Mouse (Mus musculus) liver, embryonic 14.5 days (tissue): ENCODE results near the gene Sept1. TPM values are rescaled to one million over a fixed set of nuclear protein-coding genes. Genes with fewer than 3 reads are reported as not detected.
A peak's percentile ranks its signal among the peaks of the same experiment; 100 is the strongest.
"Not testable (repeated sequence)": the region's sequence is repeated elsewhere in the genome, so short reads cannot be mapped to it uniquely, and the experiment has no call there.

Experiments used
- ATAC-seq: fragments of 200-750 bp; cut with Nextera tagmentation; 2 replicates; pipeline ENCODE4 v1.8.0; 2017; ENCODE audit warnings: moderate number of reproducible peaks, mild to moderate bottlenecking, moderate library complexity; ENCODE audit not compliant: insufficient read depth
- DNase-seq, 3 experiments: peaks; one replicate each; pipeline ENCODE4 v3.0.0-alpha.2; 2012 to 2013; ENCODE audit warnings: low read depth in 3 of 3, low spot score in 3 of 3
- H3K27ac ChIP-seq: fragments of 300-500 bp; sonication (generic); 2 replicates; pipeline ENCODE4 v1.5.1; 2014; ENCODE audit warnings: moderate library complexity, mild to moderate bottlenecking, control low read depth, inconsistent platforms
- H3K27me3 ChIP-seq: fragments of 300-500 bp; sonication (generic); 2 replicates; pipeline ENCODE4 v1.6.1; 2014; ENCODE audit warnings: mild to moderate bottlenecking, low read length, moderate library complexity; ENCODE audit not compliant: control insufficient read depth, insufficient read depth
- H3K36me3 ChIP-seq: fragments of 300-500 bp; sonication (generic); replicated peaks from 2 replicates; pipeline ENCODE4 v1.6.1; 2014; ENCODE audit warnings: low read depth; ENCODE audit not compliant: control insufficient read depth, insufficient read depth
- H3K4me1 ChIP-seq, 2 experiments: fragments of 200-500 bp in 1 of 2; fragments of 300-500 bp in 1 of 2; sonication (generic) in 1 of 2; replicated peaks; 2 replicates each; pipeline ENCODE4 v1.6.1; 2012 to 2014; ENCODE audit warnings: antibody characterized with exemption in 1 of 2, inconsistent platforms in 1 of 2, low read length in 1 of 2; ENCODE audit not compliant: control insufficient read depth in 2 of 2, insufficient read depth in 2 of 2
- H3K4me2 ChIP-seq: fragments of 300-500 bp; sonication (generic); 2 replicates; pipeline ENCODE4 v1.6.1; 2014; ENCODE audit warnings: low read depth, mild to moderate bottlenecking, control low read depth, moderate library complexity
- H3K4me3 ChIP-seq, 2 experiments: fragments of 200-500 bp in 1 of 2; fragments of 300-500 bp in 1 of 2; sonication (generic) in 1 of 2; 2 replicates each; pipeline ENCODE4 v1.5.1; 2012 to 2014; ENCODE audit warnings: low read depth in 2 of 2, low read length in 2 of 2, mild to moderate bottlenecking in 2 of 2, control low read depth in 1 of 2, inconsistent platforms in 1 of 2, moderate library complexity in 1 of 2; ENCODE audit not compliant: insufficient read depth in 1 of 2
- H3K9ac ChIP-seq: fragments of 300-500 bp; sonication (generic); replicated peaks from 2 replicates; pipeline ENCODE4 v1.6.1; 2014; ENCODE audit warnings: mild to moderate bottlenecking, control low read depth, moderate library complexity
- H3K9me3 ChIP-seq: fragments of 300-500 bp; sonication (generic); 2 replicates; pipeline ENCODE4 v1.6.1; 2016; ENCODE audit warnings: low read length, mixed read lengths; ENCODE audit not compliant: control insufficient read depth
- CTCF ChIP-seq: IDR thresholded peaks from 2 replicates; pipeline ENCODE4 v1.5.1; 2016; ENCODE audit warnings: antibody characterized with exemption, low read depth, control low read depth
- EP300 ChIP-seq: IDR thresholded peaks from 2 replicates; pipeline ENCODE4 v1.6.1; 2016; ENCODE audit warnings: antibody characterized with exemption, low read depth
- WGBS: fragments of 180-500 bp; shearing (Covaris S2); extraction: QIAGEN DNeasy Blood & Tissue Kit; methylation state at CpG from one replicate; pipeline ENCODE4 v1.1.7; 2014; ENCODE audit not compliant: insufficient replicate concordance; 5-methylcytosine and 5-hydroxymethylcytosine counted together
- polyA plus RNA-seq, 2 experiments: library from polyadenylated mRNA; depleted of rRNA in 1 of 2; stranded (reverse) in 1 of 2; unstranded in 1 of 2; fragments of >200 nt; fragmentation: Nextera tagmentation in 1 of 2; extraction: Ambion mirVana in 1 of 2; gene quantifications; 2 replicates each; pipeline versions ENCODE4 v1.2.1 to v1.2.3; 2012 to 2014

The Sept1 gene
- polyA plus RNA-seq, 2 experiments = 7.0 to 16.1 TPM

- DNase-seq (no peak), ATAC-seq (no peak)
- Histone ChIP-seq H3K27ac (peak overlapping the region; percentile 33; the same call in 1 of the 2 replicates), H3K9ac (no peak overlapping the region), H3K4me1 (peaks cover 24 to 34% of the 10 kb centered on the region in 2 experiments), H3K4me2 (no peak overlapping the region), H3K9me3 (no peaks in the 10 kb centered on the region), H3K36me3 (no peaks in the 10 kb centered on the region), H3K27me3 (no peaks in the 10 kb centered on the region), H3K4me3 (no peak overlapping the region)
- TF ChIP-seq CTCF (no peak), EP300 (no peak)
- no CpG with 5 or more reads among the region's 1 CpGs for WGBS
Observed at GRCm38 (mm10) chr7:127184720-127185119, 48.2 kb downstream of the Sept1 start.

- Histone ChIP-seq H3K4me2 (peak overlapping the region; percentile 22; the same call in 1 of the 2 replicates), H3K27ac (peak overlapping the region; percentile 33), H3K9me3 (no peaks in the 10 kb centered on the region), H3K4me1 (peaks cover 24 to 34% of the 10 kb centered on the region in 2 experiments), H3K9ac (no peak overlapping the region), H3K4me3 (no peak overlapping the region), H3K27me3 (no peaks in the 10 kb centered on the region), H3K36me3 (no peaks in the 10 kb centered on the region)
- ATAC-seq = peak; percentile 78
- DNase-seq = no peak
- WGBS = 56% methylated on average over 6 of the region's 6 CpGs
- TF ChIP-seq EP300 (no peak), CTCF (peak; percentile 79)
Observed at GRCm38 (mm10) chr7:127183828-127184227, 49.1 kb downstream of the Sept1 start.

GRCm38 (mm10) chr7:127183345-127183744, 49.6 kb downstream of the Sept1 start:
- no peak overlapping the region for H3K4me3 ChIP-seq
- peak overlapping the region; percentile 60 for H3K27ac ChIP-seq
- TF ChIP-seq CTCF (no peak), EP300 (peak; percentile 94)
- DNase-seq (peak; percentile 56 to 62 (median 59)), ATAC-seq (peak; percentile 86)
- 11% methylated on average over 8 of the region's 8 CpGs for WGBS
- no peaks in the 10 kb centered on the region for H3K9me3 ChIP-seq
- H3K27me3 ChIP-seq = no peaks in the 10 kb centered on the region
- no peaks in the 10 kb centered on the region for H3K36me3 ChIP-seq
- peak overlapping the region; percentile 22; the same call in 1 of the 2 replicates for H3K4me2 ChIP-seq
- no peak overlapping the region for H3K9ac ChIP-seq
- H3K4me1 ChIP-seq = peaks cover 24 to 34% of the 10 kb centered on the region in 2 experiments

DNA sequence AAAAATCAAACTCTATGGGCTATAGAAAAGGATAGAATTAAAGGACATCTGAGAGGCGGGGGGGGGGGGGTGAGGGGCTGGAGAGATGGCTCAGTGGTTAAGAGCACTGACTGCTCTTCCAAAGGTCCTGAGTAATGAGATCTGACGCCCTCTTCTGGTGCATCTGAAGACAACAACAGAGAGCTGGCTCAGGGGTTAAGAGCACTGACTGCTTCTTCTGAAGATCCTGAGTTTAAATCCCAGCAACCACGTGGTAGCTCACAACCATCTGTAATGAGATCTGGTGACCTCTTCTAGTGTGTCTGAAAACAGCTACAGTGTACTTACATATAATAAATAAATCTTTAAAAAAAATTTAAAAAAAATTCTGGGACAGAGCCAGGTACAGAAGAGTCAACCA, 51.2 kb downstream of the Sept1 start:
- not testable (repeated sequence) for H3K9me3 ChIP-seq, H3K9ac ChIP-seq, H3K27ac ChIP-seq, H3K36me3 ChIP-seq, H3K27me3 ChIP-seq, ATAC-seq, H3K4me3 ChIP-seq, DNase-seq, H3K4me2 ChIP-seq
- H3K4me1 ChIP-seq = peaks cover 24 to 38% of the 10 kb centered on the region in 2 experiments
- 18% methylated on average over 3 of the region's 3 CpGs for WGBS

DNA sequence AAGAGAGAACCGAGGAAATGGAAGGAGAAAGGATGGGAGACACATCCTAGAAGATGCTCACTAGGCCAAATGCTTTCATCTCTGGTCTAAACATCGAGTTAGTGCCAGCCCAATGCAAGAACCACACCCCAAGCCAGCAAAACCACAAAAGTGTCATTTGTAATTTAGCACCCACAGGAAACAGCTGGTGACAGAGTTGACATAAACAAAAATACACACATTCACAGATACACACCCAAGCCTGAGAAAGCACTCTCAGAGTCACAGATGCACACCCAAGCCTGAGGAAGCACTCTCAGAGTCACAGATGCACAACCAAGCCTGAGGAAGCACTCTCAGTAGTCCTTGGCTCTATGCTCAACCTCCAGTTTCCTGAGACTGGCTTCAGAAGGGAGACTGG, 52.1 kb downstream of the Sept1 start:
- Histone ChIP-seq H3K4me2 (no peak overlapping the region), H3K27ac (no peak overlapping the region), H3K9ac (no peak overlapping the region), H3K4me3 (no peak overlapping the region), H3K36me3 (no peaks in the 10 kb centered on the region), H3K4me1 (peaks cover 24 to 38% of the 10 kb centered on the region in 2 experiments), H3K27me3 (no peaks in the 10 kb centered on the region), H3K9me3 (no peaks in the 10 kb centered on the region)
- DNase-seq (no peak), ATAC-seq (no peak)
- no peak for TF ChIP-seq EP300
- TF ChIP-seq CTCF = no peak
- 31% methylated on average over 2 of the region's 2 CpGs for WGBS
